Mouse (Mus musculus) spleen, adult 12 weeks (tissue): ENCODE measurements around the gene Pkn3.
A peak's percentile ranks its signal among the peaks of the same experiment; 100 is the strongest.

ENCODE experiments used
- DNase-seq: peaks from one replicate; pipeline ENCODE4 v3.0.0; 2022; ENCODE audit warnings: low spot score

Gene Pkn3

GRCm38 (mm10) chr2:30063235-30063634 is 14.2 kb upstream of the Pkn3 start:
- DNase-seq, result no peak

DNA sequence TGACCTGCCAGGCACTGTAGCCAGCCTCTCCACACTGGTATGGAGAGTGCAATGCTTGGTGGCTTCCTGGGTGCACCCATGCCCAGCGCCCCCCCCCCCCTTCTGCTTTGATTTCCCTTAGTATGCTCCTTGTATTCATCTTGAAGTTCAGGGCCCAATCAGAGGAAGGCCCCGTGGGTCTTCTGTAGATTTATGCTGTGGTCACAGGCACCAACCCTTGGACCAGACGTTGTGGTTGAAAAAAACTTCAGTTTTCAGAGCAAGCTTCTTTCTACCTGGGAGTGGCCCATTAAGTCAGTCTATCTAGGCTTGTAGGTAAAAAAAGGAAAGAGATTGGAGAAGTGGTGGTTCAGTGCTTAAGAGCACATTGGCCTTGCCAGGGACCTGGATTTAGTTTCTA is 13.7 kb upstream of the Pkn3 start:
- DNase-seq, result no peak

- no peak for DNase-seq
Measured at GRCm38 (mm10) chr2:30064298-30064697, 13.2 kb upstream of the Pkn3 start.

- peak; percentile 91 for DNase-seq
Measured at GRCm38 (mm10) chr2:30066046-30066901, 11.2 kb upstream of the Pkn3 start.

DNA sequence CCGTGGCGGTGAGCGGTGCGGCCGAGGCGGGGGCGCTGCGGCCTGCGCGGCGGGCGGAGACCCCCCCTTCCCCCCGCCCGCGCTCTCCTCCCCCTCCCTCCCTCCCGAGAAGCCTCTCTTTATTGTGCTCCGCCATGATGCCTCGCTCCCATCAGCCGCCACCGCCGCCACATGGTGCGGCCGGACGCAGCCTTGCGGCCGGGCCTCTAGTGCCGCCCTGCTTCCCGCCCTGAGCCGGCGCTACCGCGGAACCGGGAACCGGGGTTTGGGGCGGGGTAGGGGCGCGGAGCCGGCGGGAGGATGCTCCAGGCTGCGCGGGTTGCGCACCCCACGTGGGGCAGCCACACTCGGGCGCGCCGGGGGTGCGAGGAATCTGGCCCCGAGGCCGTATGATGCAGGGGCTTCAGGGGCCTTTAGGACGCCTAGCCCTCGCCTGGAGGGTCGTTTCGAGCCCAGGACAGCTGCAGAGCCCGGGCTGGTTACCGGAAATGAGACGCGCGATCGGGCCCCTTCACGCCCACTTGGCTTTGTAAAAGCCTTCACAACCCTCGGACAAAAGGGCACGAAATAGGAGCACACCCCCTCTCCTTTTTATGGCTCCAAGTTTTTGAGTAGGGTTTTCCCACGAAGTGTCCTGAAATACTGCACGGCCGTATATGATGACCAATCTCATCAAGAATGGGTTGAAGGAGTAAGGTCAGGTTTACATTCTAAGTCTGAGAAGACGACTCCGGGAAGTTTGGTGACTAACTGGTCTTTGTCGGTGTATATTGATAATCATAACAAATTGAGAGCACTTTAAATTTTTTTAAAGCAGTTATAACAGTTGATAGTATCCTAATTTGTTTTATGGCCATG is 10.2 kb upstream of the Pkn3 start:
- peak; percentile 40 for DNase-seq

DNA sequence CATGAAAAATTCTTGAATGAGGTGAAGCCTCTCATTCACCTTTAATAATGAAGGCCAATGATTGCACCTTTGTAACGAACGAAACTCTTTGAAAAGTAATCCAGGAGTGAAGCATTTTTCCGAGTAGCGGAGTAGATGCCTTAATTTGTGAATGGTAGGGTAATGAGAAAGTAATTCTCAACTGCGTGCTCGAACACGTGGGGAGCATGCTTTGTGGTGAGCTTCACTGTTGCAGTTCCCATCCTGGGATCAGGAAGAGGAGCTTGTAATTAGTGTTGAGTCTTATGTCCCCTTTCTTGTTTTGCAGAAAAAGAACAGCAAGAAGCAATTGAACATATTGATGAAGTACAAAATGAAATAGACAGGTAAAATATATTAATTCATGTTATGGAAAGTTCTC is 9.5 kb upstream of the Pkn3 start:
- DNase-seq, result no peak

GRCm38 (mm10) chr2:30072875-30073274 is 4.6 kb upstream of the Pkn3 start:
- DNase-seq, result no peak

DNA sequence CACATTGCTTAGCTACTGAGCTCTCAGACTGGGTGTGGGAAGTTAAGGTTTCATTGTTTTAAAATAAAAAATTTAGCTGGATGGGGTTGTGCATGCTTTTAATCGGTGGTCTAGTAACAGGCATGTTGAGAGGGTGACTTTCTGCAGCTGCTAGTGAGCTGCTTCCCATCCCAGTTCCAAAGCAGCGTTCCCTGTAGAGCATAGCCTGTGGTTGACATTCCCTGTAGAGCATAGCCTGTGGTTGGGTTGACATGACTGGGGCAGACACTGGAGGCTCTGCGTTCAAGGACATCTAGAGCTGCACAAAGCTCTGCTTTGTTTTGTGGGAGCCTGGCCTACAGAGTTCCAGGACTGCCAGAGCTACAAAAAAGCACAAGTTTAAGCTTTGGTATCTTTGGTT is 4.2 kb upstream of the Pkn3 start:
- no peak for DNase-seq

DNA sequence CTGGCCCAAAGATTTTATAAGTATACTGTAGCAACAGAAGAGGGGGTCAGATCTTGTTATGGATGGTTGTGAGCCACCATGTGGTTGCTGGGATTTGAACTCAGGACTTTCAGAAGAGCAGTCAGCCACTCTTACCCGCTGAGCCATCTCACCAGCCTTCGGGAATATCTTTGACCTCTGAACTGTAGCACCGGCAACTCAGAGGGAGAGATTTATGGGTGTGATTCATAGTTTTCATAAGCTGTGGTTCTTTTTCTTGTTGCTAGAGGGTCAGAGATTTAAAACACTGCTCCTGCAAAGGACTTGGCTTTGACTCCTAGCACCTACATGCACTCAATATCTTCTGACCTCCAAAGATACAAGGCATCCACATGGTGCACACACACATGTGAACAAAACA is 1.9 kb upstream of the Pkn3 start:
- no peak for DNase-seq

GRCm38 (mm10) chr2:30076439-30076838 is 1.0 kb upstream of the Pkn3 start:
- DNase-seq, result no peak

DNA sequence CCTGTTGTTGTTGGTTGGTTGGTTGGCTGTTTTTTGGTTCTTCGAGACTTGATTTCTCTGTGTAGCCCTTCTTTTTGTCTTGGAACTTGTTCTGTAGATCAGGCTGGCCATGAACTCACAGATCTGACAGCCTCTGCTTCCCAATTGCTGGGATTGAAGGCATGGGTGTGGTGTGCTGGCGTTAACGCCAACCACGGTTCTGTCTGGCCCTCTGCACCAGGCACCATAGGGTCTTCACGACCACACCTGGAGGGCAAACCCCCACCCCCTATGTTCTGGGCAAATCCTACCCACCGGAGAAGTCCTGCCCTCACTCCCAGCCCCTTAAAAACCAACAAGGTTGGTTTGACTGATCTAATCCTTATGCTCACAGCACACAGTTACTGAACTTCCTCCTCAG is 525 bp upstream of the Pkn3 start:
- no peak for DNase-seq

DNA sequence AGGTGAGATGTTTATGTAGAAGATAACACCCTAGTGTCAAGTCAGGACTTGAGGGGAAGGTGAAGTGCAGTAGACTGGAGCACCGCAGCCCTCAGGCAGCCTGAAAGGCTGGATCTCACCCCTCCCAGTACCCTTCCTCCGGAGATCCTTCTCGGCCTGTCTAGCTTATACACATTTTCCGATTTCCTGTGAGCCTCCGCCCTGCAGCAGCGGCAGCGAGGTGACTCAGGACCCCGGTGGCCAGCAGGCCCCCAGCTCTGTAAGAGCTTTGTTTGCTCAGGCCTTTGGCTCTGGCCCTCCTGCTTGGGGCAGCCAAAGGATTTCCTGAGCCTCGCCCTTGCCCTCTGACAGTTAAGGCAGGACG is 847 bp downstream of the Pkn3 start:
- DNase-seq, result no peak

DNA sequence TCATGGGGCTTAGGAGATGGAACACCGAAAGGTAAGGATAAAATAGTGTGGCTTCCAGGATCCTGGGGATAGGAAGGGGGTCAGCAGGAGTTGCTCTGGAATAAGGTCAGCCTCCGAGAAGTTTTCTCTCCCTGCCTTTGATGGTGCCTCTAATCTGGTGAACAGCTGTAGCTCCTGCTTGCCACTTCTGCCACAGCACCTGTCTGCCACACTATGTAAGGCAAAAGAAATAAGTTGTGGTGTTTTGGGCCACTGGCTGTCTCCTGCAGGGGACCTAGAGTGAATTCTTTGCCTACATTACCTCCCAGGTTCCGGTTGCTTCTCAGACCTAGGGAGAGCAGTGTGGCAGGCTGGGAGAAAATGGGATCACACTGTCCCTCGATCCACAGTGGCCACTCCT is 1.3 kb downstream of the Pkn3 start:
- DNase-seq, result no peak

GRCm38 (mm10) chr2:30080181-30080800 is 2.8 kb downstream of the Pkn3 start:
- no peak for DNase-seq

- no peak for DNase-seq
Measured at GRCm38 (mm10) chr2:30084113-30084512, 6.6 kb downstream of the Pkn3 start.

DNA sequence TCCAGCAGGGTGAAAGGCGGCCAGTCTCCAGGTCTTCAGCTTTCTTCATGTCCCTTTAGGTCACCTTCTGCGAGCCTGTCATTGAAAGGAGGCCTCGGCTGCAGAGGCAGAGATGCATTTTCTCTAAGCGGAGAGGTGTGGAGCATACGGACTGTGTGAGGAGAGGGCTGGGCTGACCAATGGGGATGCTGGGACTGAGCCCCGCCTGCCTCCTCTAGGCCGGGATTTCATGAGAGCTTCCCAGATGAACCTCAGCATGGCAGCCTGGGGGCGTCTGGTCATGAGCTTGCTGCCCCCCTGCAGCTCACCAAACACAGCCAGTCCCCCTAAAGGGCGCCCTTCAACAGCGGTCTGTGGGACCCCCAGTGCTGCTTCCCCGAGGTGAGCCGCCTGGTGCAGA is 7.1 kb downstream of the Pkn3 start:
- DNase-seq, result no peak

- DNase-seq, result no peak
Measured at GRCm38 (mm10) chr2:30087310-30087709, 9.8 kb downstream of the Pkn3 start.

DNA sequence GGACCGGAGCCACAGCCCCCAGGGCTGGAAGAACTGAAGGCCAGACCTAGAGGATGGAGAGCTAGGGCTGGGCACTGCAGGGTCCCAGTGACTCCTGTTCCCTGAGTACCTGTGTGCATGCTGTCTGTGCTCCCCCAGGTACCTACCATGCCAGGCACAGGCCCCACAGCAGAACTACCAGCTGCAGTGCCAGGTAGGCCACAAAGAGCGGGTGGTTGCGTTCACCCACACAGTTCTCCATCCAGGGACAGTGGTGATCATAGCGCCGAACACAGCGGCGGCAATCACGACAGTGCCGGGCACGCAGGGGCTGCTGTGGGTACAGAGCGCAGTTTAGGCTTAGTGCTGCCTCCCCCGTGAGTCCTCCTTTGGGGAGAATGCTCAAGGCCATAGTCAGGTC is 14.0 kb downstream of the Pkn3 start:
- DNase-seq, result no peak

GRCm38 (mm10) chr2:30092280-30092918 is 14.9 kb downstream of the Pkn3 start:
- no peak for DNase-seq

DNA sequence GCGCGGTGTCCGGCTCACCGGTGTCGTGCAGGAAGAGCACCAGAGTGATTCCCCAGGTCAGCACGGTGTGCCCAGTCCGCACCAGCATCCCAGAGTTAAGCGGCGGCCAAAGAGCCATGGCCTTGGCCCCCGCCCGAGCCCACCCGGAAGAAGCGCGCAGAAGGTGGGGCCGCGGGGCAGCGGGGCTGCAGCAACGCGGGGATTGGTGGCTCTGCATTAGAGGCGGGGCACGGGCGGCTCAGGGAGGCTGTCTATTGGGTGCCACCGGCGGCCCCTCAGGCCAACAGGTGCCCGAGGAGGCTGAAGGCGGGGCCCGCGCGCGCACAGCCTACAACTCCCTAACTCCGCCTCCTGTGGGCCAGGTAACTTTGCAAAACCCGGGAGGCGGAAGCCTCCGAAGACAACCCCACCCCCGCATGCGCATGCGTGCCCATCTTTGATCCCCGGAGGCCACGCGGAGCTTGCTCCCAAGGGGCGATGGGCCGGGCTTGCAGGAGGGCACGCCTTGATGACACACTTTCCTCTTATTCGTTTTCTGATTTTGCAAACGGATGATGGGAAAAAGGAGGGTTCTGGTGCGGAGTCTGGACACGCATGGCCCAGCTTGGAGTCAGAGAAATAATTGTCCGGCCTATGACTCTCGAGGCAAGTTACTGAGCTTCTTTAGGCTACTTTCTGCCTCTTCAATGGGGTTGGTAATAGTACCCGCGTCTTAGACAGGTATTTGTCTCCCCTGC is 16.2 kb downstream of the Pkn3 start, which contains the start of gene Zdhhc12:
Gene Zdhhc12, minus strand, starts transcription at position 178 of the 737 bp plus-strand sequence.
- peak; percentile 93 for DNase-seq

- no peak for DNase-seq
Measured at GRCm38 (mm10) chr2:30094208-30094588, 16.7 kb downstream of the Pkn3 start.
